Mouse (Mus musculus) mesoderm, embryonic 11.5 days (tissue): ENCODE results near the gene Olfr917.

Source experiments
- DNase-seq: peaks from one replicate; pipeline ENCODE4 v3.0.0-alpha.2; 2012; ENCODE audit warnings: low read depth, low spot score

Gene Olfr917

DNA sequence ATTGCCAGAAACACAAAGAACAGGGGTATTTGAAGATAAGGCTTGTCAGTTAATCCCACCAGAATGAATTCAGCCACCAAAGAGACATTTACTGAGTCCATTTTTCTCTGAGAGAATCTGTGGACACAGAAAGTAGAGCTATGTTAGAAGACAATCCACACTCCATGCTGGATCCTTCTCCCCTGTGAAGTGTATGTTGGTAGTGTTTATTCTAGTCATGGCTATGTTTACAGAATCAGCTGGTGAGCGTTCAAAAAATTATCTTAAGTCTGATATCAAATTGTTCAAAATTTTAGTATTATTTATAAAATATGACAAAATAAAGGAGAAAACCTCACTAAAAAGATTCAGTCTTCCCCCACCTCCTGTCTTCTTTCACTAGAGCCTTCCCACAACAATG lies at the start of gene Olfr917:
Olfr917 (minus strand) TSS at position 101 of the 400 bp plus-strand sequence.
- DNase-seq: no peak

DNA sequence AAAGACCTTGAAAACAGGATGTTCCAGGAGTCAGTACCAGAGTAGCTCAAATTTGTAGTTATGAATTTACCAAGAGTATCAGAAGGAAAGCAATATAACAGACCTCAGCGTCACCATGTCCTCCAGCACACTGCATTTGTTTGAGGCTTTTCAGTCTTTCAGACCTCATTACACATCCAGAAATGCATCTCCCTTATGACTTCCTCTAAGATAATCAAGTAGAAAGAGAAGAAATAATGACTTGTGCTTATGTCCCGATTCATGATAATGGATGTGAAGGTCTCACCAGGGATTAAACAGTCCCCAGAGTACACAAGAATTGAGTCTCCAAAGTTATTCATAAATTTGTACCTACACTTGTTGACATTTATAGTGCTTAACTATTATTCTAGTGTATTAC lies 8.9 kb upstream of the Olfr917 start, which contains the start of gene Olfr918:
Olfr918 (minus strand) TSS at position 101 of the 400 bp plus-strand sequence.
- no peak for DNase-seq

DNA sequence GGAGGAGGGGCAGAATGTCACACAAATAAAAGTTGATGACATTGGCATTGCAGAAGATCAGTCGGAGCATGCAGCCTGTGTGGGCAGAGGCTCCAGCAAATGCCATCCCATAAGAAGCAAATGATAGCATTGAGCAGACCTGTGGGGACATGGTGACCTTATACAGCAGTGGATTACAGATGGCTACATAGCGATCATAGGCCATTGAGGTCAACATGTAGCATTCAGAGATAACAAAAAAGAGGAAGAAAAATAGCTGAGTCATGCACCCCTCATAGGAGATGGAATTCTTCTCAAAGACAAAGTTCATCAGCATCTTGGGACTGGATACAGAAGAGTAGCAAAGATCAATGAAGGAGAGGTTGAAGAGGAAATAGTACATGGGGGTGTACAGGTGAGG lies 7.2 kb upstream of the Olfr917 start:
- no peak for DNase-seq

DNA sequence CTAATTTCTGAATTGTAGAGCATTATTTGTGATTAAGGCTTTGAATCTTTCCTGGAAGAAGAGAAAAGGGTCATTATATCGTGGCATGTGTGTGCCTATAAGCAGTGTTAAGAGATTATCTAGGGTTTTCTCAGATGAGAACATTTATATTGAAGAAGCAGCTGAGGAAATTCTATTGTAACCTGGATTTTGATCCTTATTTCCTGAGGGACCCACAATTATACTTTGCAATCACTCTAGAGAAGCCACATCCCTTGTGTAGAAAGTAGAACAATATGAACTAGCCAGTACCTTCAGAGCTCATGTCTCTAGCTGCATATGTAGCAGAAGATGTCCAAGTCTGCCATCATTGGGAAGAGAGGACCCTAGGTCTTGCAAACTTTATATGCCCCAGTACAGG lies 5.9 kb downstream of the Olfr917 start, which contains the start of gene Olfr916:
Olfr916 (minus strand) TSS at position 101 of the 400 bp plus-strand sequence.
- DNase-seq: no peak

DNA sequence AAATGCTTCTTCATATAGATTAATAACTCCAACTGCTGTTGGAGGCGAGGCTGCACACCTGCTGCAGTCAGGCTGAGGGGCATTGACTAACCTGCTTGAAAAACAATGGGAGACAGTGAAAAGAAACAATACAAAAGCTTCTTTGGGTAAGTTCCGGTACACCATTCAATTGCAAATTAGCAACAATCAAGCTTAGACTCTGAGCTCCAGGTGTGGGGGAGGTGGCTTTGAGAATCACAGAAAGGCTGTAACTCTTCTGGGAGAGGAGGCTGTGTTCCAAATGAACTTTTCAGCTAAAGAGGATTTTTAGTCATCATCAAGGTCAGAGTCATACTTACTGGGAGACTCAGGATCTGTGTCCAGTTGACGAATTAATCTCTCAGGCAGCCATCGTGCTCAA lies 33.2 kb downstream of the Olfr917 start:
- no peak for DNase-seq
